Mouse (Mus musculus) leukemia stem cell, adult 10-12 weeks (primary cell): ENCODE measurements around the gene Hsd17b12. TPM values are rescaled to one million over a fixed set of nuclear protein-coding genes. Genes with fewer than 3 reads are reported as not detected.

Experiments used
- polyA plus RNA-seq: library from polyadenylated mRNA; stranded (reverse); fragments of >175 nt; gene quantifications from 2 replicates; pipeline ENCODE4 v1.2.3, GENCODE M21; 2012; ENCODE audit warnings: low replicate concordance

Hsd17b12 gene
- 19.9 and 38.5 TPM in 2 replicates for polyA plus RNA-seq

GRCm38 (mm10) chr2:94157592-94158519 is at the start of gene Hsd17b12:
Hsd17b12 (minus strand) TSS chr2:94157964.

GRCm38 (mm10) chr2:94010335-94011291 is 147.2 kb downstream of the Hsd17b12 start, which contains the start of gene Alkbh3:
Alkbh3 (minus strand) TSS chr2:94010807.

GRCm38 (mm10) chr2:93996254-93996653 is 161.5 kb downstream of the Hsd17b12 start, which contains the start of gene Gm27027:
Gm27027 (minus strand) TSS chr2:93996354.

Other genes starting within 250 kb of the Hsd17b12 start
- 5.6 and 6.2 TPM in 2 replicates for gene Gm13889, start 200.8 kb downstream of the Hsd17b12 start, polyA plus RNA-seq
- not detected in 2 replicates for gene Gm27027, start 161.6 kb downstream of the Hsd17b12 start, polyA plus RNA-seq
- gene Alkbh3, start 147.2 kb downstream of the Hsd17b12 start, polyA plus RNA-seq = 31.4 and 34.9 TPM in 2 replicates
- 0.93 and 2.7 TPM in 2 replicates for gene Ttc17, start 248.7 kb upstream of the Hsd17b12 start, polyA plus RNA-seq